Mouse (Mus musculus): ENCODE data around the gene Olfr455. TPM values are rescaled to one million over a fixed set of nuclear protein-coding genes. Genes with fewer than 3 reads are reported as not detected.

Olfr455 gene
- polyA plus RNA-seq, 1 experiment from 2014 or later: not detected

Other genes starting within 250 kb of the Olfr455 start
- gene Fam131b, start 222.9 kb downstream of the Olfr455 start, polyA plus RNA-seq (2015; fragmentation: Nextera tagmentation; extraction: Ambion mirVana): 0.17 TPM in 2 replicates
- 156 and 173 TPM in 2 replicates for gene Zyx, start 198.0 kb downstream of the Olfr455 start, polyA plus RNA-seq (2015; fragmentation: Nextera tagmentation; extraction: Ambion mirVana)
- gene Epha1, start 174.3 kb downstream of the Olfr455 start, polyA plus RNA-seq (2015; fragmentation: Nextera tagmentation; extraction: Ambion mirVana): 3.3 and 3.4 TPM in 2 replicates
- not detected in 2 replicates for gene Tas2r143, start 147.3 kb downstream of the Olfr455 start, polyA plus RNA-seq (2015; fragmentation: Nextera tagmentation; extraction: Ambion mirVana)
- gene Tas2r135, start 142.2 kb downstream of the Olfr455 start, polyA plus RNA-seq (2015; fragmentation: Nextera tagmentation; extraction: Ambion mirVana): not detected in 2 replicates
- not detected in 2 replicates for gene Tas2r126, start 113.1 kb downstream of the Olfr455 start, polyA plus RNA-seq (2015; fragmentation: Nextera tagmentation; extraction: Ambion mirVana)
- not detected in 2 replicates for gene Olfr458, start 82.4 kb downstream of the Olfr455 start, polyA plus RNA-seq (2015; fragmentation: Nextera tagmentation; extraction: Ambion mirVana)
- not detected in 2 replicates for gene Olfr457, start 71.3 kb downstream of the Olfr455 start, polyA plus RNA-seq (2015; fragmentation: Nextera tagmentation; extraction: Ambion mirVana)
- not detected in 2 replicates for gene Olfr456, start 60.4 kb downstream of the Olfr455 start, polyA plus RNA-seq (2015; fragmentation: Nextera tagmentation; extraction: Ambion mirVana)
- gene Tcaf3, start 50.1 kb upstream of the Olfr455 start, polyA plus RNA-seq (2015; fragmentation: Nextera tagmentation; extraction: Ambion mirVana): not detected in 2 replicates
- gene Tcaf2, start 97.7 kb upstream of the Olfr455 start, polyA plus RNA-seq (2015; fragmentation: Nextera tagmentation; extraction: Ambion mirVana): 2.3 and 2.8 TPM in 2 replicates
- gene Tcaf1, start 162.5 kb upstream of the Olfr455 start, polyA plus RNA-seq (2015; fragmentation: Nextera tagmentation; extraction: Ambion mirVana): 47.9 and 52.2 TPM in 2 replicates
- not detected in 2 replicates for gene Olfr453, start 191.8 kb upstream of the Olfr455 start, polyA plus RNA-seq (2015; fragmentation: Nextera tagmentation; extraction: Ambion mirVana)
- gene Olfr38, start 208.8 kb upstream of the Olfr455 start, polyA plus RNA-seq (2015; fragmentation: Nextera tagmentation; extraction: Ambion mirVana): not detected in 2 replicates
- not detected in 2 replicates for gene Olfr452, start 237.5 kb upstream of the Olfr455 start, polyA plus RNA-seq (2015; fragmentation: Nextera tagmentation; extraction: Ambion mirVana)